Mouse (Mus musculus) megakaryocyte, embryonic 14.5 days (primary cell): ENCODE data around the gene Nfix.

Experiments used
- FLI1 ChIP-seq: IDR thresholded peaks from 2 replicates; pipeline ENCODE4 v1.6.1; 2012; ENCODE audit warnings: low read length, inconsistent platforms, mixed read lengths
- GATA1 ChIP-seq: IDR thresholded peaks from 3 replicates; pipeline ENCODE4 v1.6.1; 2012; ENCODE audit warnings: mixed read lengths, low read length, inconsistent platforms, borderline replicate concordance

GRCm38 (mm10) chr8:84759718-84760117 is 40.4 kb downstream of the Nfix start:
- TF ChIP-seq GATA1: no peak
- no peak for TF ChIP-seq FLI1
